Mouse (Mus musculus) embryonic facial prominence, embryonic 15.5 days (tissue): ENCODE measurements around the gene Rrp1b. TPM values are rescaled to one million over a fixed set of nuclear protein-coding genes. Genes with fewer than 3 reads are reported as not detected.
A peak's percentile ranks its signal among the peaks of the same experiment; 100 is the strongest.

Experiments used
- ATAC-seq: fragments of 200-750 bp; cut with Nextera tagmentation; 2 replicates; pipeline ENCODE4 v1.8.0; 2017; ENCODE audit warnings: low read depth, moderate TSS enrichment; ENCODE audit not compliant: insufficient number of reproducible peaks, low FRiP score, low TSS enrichment
- H3K27ac ChIP-seq: fragments of 300-500 bp; sonication (generic); replicated peaks from 2 replicates; pipeline ENCODE4 v1.5.1; 2015; ENCODE audit warnings: mild to moderate bottlenecking, inconsistent platforms
- H3K27me3 ChIP-seq: fragments of 300-500 bp; sonication (generic); 2 replicates; pipeline ENCODE4 v1.6.1; 2015; ENCODE audit warnings: inconsistent platforms
- H3K36me3 ChIP-seq: fragments of 300-500 bp; sonication (generic); 2 replicates; pipeline ENCODE4 v1.6.1; 2015; ENCODE audit warnings: mild to moderate bottlenecking, inconsistent platforms
- H3K4me1 ChIP-seq: fragments of 300-500 bp; sonication (generic); 2 replicates; pipeline ENCODE4 v1.6.1; 2015; ENCODE audit warnings: inconsistent platforms
- H3K4me2 ChIP-seq: fragments of 300-500 bp; sonication (generic); replicated peaks from 2 replicates; pipeline ENCODE4 v1.6.1; 2015; ENCODE audit warnings: mild to moderate bottlenecking, inconsistent platforms
- H3K4me3 ChIP-seq: fragments of 300-500 bp; sonication (generic); replicated peaks from 2 replicates; pipeline ENCODE4 v1.5.1; 2015; ENCODE audit warnings: mild to moderate bottlenecking, inconsistent platforms
- H3K9ac ChIP-seq: fragments of 300-500 bp; sonication (generic); 2 replicates; pipeline ENCODE4 v1.6.1; 2015; ENCODE audit warnings: inconsistent platforms
- H3K9me3 ChIP-seq: fragments of 300-500 bp; sonication (generic); replicated peaks from 2 replicates; pipeline ENCODE4 v1.6.1; 2016; ENCODE audit warnings: inconsistent platforms
- WGBS: fragments of 180-500 bp; shearing (Covaris S2); methylation state at CpG from one replicate; pipeline ENCODE4 v1.1.7; 2015; 5-methylcytosine and 5-hydroxymethylcytosine counted together
- polyA plus RNA-seq: library from polyadenylated mRNA; unstranded; fragments of >200 nt; fragmentation: Nextera tagmentation; extraction: Ambion mirVana; gene quantifications from 2 replicates; pipeline ENCODE4 v1.2.1, GENCODE M21; 2015

Gene Rrp1b
- polyA plus RNA-seq, 1 experiment from 2014 or later = 57.9 TPM

- no peak overlapping the region for H3K4me2 ChIP-seq
- H3K36me3 ChIP-seq = no peaks in the 10 kb centered on the region
- no peak overlapping the region for H3K4me3 ChIP-seq
- no peaks in the 10 kb centered on the region for H3K9me3 ChIP-seq
- H3K27ac ChIP-seq = no peak overlapping the region
- WGBS = 50% methylated on average over 7 of the region's 7 CpGs
- H3K27me3 ChIP-seq = no peaks in the 10 kb centered on the region
- H3K9ac ChIP-seq = no peak overlapping the region
- H3K4me1 ChIP-seq = peaks cover 10% of the 10 kb centered on the region
- no peak for ATAC-seq
Measured at GRCm38 (mm10) chr17:32031684-32032083, 4.2 kb upstream of the Rrp1b start.

GRCm38 (mm10) chr17:32034322-32034721, 1.6 kb upstream of the Rrp1b start:
- no peak for ATAC-seq
- WGBS = 85% methylated on average over 23 of the region's 23 CpGs
- Histone ChIP-seq H3K27me3 (no peaks in the 10 kb centered on the region), H3K9ac (no peak overlapping the region), H3K4me1 (peaks cover 28% of the 10 kb centered on the region), H3K9me3 (no peaks in the 10 kb centered on the region), H3K27ac (no peak overlapping the region), H3K4me3 (no peak overlapping the region), H3K36me3 (0 out of 2 replicates have a peak, but pooled peaks cover 2% of the 10 kb centered on the region), H3K4me2 (no peak overlapping the region)

GRCm38 (mm10) chr17:32036509-32037438, 874 bp downstream of the Rrp1b start:
- WGBS = under 1% methylated on average over 46 of the region's 46 CpGs
- H3K36me3 ChIP-seq = 0 out of 2 replicates have a peak, but pooled peaks cover 6% of the 10 kb centered on the region
- no peaks in the 10 kb centered on the region for H3K9me3 ChIP-seq
- H3K9ac ChIP-seq = peak overlapping the region; percentile 89
- ATAC-seq = peak; percentile 58
- H3K4me2 ChIP-seq = peak overlapping the region; percentile 90
- H3K4me1 ChIP-seq = peaks cover 28% of the 10 kb centered on the region
- peak overlapping the region; percentile 85 for H3K27ac ChIP-seq
- H3K27me3 ChIP-seq = no peaks in the 10 kb centered on the region
- peak overlapping the region; percentile 81 for H3K4me3 ChIP-seq

- H3K27ac ChIP-seq = no peak overlapping the region
- peaks cover 27% of the 10 kb centered on the region for H3K4me1 ChIP-seq
- H3K9me3 ChIP-seq = no peaks in the 10 kb centered on the region
- peaks cover 7% of the 10 kb centered on the region; the same call in 1 of the 2 replicates for H3K36me3 ChIP-seq
- H3K27me3 ChIP-seq = no peaks in the 10 kb centered on the region
- no peak overlapping the region for H3K4me2 ChIP-seq
- ATAC-seq = no peak
- H3K9ac ChIP-seq = no peak overlapping the region
- H3K4me3 ChIP-seq = no peak overlapping the region
- WGBS = 81% methylated on average over 10 of the region's 10 CpGs
Measured at GRCm38 (mm10) chr17:32040263-32040662, 4.4 kb downstream of the Rrp1b start.

GRCm38 (mm10) chr17:32046541-32046940, 10.6 kb downstream of the Rrp1b start:
- WGBS = 97% methylated on average over 5 of the region's 5 CpGs
- H3K9me3 ChIP-seq = no peaks in the 10 kb centered on the region
- no peak for ATAC-seq

GRCm38 (mm10) chr17:32048351-32048750, 12.5 kb downstream of the Rrp1b start:
- no peak overlapping the region for H3K4me3 ChIP-seq
- no peaks in the 10 kb centered on the region for H3K4me1 ChIP-seq
- no peak overlapping the region for H3K27ac ChIP-seq
- no peak for ATAC-seq
- no peak overlapping the region for H3K4me2 ChIP-seq
- H3K9me3 ChIP-seq = no peaks in the 10 kb centered on the region
- H3K27me3 ChIP-seq = no peaks in the 10 kb centered on the region
- no peak overlapping the region for H3K9ac ChIP-seq
- peaks cover 76% of the 10 kb centered on the region for H3K36me3 ChIP-seq
- 90% methylated on average over 5 of the region's 5 CpGs for WGBS

More at GRCm38 (mm10) chr17:32046541-32046940, 10.6 kb downstream of the Rrp1b start:
- H3K4me1 ChIP-seq = no peaks in the 10 kb centered on the region
- no peaks in the 10 kb centered on the region for H3K27me3 ChIP-seq
- no peak overlapping the region for H3K4me3 ChIP-seq
- H3K9ac ChIP-seq = no peak overlapping the region
- H3K36me3 ChIP-seq = peaks cover 58% of the 10 kb centered on the region
- H3K4me2 ChIP-seq = no peak overlapping the region
- no peak overlapping the region for H3K27ac ChIP-seq

GRCm38 (mm10) chr17:32049914-32050313, 14.0 kb downstream of the Rrp1b start:
- WGBS = 79% methylated on average over 4 of the region's 4 CpGs
- no peak overlapping the region for H3K4me2 ChIP-seq
- no peaks in the 10 kb centered on the region for H3K4me1 ChIP-seq
- no peaks in the 10 kb centered on the region for H3K27me3 ChIP-seq
- no peak overlapping the region for H3K27ac ChIP-seq
- no peak for ATAC-seq
- H3K9me3 ChIP-seq = no peaks in the 10 kb centered on the region
- H3K36me3 ChIP-seq = peaks cover 91% of the 10 kb centered on the region
- H3K9ac ChIP-seq = no peak overlapping the region
- H3K4me3 ChIP-seq = no peak overlapping the region

GRCm38 (mm10) chr17:32050609-32051008, 14.7 kb downstream of the Rrp1b start:
- Histone ChIP-seq H3K36me3 (peaks cover 93% of the 10 kb centered on the region), H3K4me3 (no peak overlapping the region), H3K9me3 (no peaks in the 10 kb centered on the region), H3K4me1 (no peaks in the 10 kb centered on the region), H3K27me3 (no peaks in the 10 kb centered on the region), H3K4me2 (no peak overlapping the region), H3K9ac (no peak overlapping the region), H3K27ac (no peak overlapping the region)
- no peak for ATAC-seq
- 88% methylated on average over 6 of the region's 6 CpGs for WGBS

- H3K4me3 ChIP-seq = no peak overlapping the region
- no peak for ATAC-seq
- H3K4me1 ChIP-seq = no peaks in the 10 kb centered on the region
- 77% methylated on average over 5 of the region's 5 CpGs for WGBS
- peaks cover 97% of the 10 kb centered on the region for H3K36me3 ChIP-seq
- no peak overlapping the region for H3K4me2 ChIP-seq
- H3K27ac ChIP-seq = no peak overlapping the region
- no peak overlapping the region for H3K9ac ChIP-seq
- H3K9me3 ChIP-seq = no peaks in the 10 kb centered on the region
- no peaks in the 10 kb centered on the region for H3K27me3 ChIP-seq
Measured at GRCm38 (mm10) chr17:32052237-32053080, 16.6 kb downstream of the Rrp1b start.

- ATAC-seq = no peak
- Histone ChIP-seq H3K4me2 (no peak overlapping the region), H3K9ac (no peak overlapping the region), H3K27me3 (no peaks in the 10 kb centered on the region), H3K4me1 (no peaks in the 10 kb centered on the region), H3K36me3 (peaks cover 98% of the 10 kb centered on the region), H3K4me3 (no peak overlapping the region), H3K27ac (no peak overlapping the region), H3K9me3 (no peaks in the 10 kb centered on the region)
- WGBS = 87% methylated on average over 5 of the region's 5 CpGs
Measured at GRCm38 (mm10) chr17:32053677-32054076, 17.8 kb downstream of the Rrp1b start.

- ATAC-seq = no peak
- no peak overlapping the region for H3K4me2 ChIP-seq
- H3K27ac ChIP-seq = no peak overlapping the region
- peaks cover 94% of the 10 kb centered on the region for H3K36me3 ChIP-seq
- H3K9me3 ChIP-seq = no peaks in the 10 kb centered on the region
- no peak overlapping the region for H3K4me3 ChIP-seq
- 89% methylated on average over 2 of the region's 2 CpGs for WGBS
- H3K4me1 ChIP-seq = no peaks in the 10 kb centered on the region
- no peak overlapping the region for H3K9ac ChIP-seq
- H3K27me3 ChIP-seq = no peaks in the 10 kb centered on the region
Measured at GRCm38 (mm10) chr17:32057843-32058242, 21.9 kb downstream of the Rrp1b start.
